Mouse (Mus musculus) cerebellum, postnatal 4 days (tissue): Measurements from ENCODE around the gene Fgfr2.
A peak's percentile ranks its signal among the peaks of the same experiment; 100 is the strongest.

Source experiments
- DNase-seq, 2 experiments: peaks; one replicate each; pipeline ENCODE4 v3.0.0; 2022; ENCODE audit warnings: low spot score in 2 of 2, mixed read lengths in 1 of 2

Fgfr2 gene

DNA sequence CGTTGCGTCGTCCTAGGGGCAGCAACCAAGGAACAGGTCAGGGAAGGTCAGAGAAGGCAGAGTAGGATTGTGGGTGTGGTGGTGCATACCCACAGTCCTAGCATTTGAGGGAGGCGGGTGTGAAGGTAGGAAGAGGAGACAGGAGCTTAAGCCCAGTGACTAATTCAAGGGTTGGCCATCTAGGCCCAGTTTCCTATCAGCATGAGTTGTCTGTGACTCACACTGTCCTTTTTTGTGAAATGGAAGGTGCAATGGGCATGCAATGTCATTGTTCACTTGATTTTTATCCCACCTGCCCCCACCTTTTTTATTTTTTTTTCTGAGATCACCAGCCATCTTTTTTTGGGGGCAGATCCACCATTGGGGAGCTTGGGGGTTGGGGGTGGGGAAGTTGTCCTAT lies 2157.8 kb downstream of the Fgfr2 start:
- DNase-seq: no peak

DNA sequence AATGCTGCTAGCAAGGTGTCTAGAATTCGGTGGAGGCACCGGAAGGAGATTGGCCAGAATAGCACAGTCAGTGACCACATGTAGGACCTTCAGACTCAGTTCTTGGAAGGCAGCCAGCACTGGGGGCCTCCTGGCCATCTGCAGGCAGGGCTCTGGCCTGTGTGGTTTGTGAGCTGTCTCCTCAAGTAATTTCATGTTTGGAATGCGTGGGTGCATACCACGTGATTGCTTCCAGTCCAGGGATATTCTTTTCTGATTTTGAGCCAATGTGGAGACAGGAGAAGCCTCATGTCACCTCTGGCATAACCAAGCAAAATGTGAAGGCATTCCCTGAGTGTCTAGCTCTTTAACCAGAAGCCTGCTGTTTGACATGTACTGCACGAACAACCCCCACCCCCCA lies 2158.5 kb downstream of the Fgfr2 start:
- DNase-seq: peak in 1 of 2 experiments; percentile 62

DNA sequence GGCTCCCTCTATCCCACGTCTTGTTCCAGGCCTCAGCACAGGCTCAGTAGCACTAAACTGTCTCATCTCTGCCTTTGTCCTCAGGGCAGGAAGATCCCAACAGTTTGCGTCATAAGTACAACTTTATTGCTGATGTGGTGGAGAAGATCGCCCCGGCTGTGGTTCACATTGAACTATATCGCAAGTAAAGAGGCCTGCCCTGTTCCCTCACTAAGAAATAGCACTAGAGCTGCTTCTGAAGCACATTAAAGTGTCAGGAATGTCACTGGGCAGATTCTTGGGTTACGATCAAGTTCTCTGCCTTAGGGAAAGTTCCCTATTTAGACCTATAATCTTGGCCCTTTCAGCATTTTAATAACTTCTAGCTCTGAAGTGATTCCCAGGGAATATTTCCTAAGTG lies 2161.7 kb downstream of the Fgfr2 start:
- DNase-seq: no peak

DNA sequence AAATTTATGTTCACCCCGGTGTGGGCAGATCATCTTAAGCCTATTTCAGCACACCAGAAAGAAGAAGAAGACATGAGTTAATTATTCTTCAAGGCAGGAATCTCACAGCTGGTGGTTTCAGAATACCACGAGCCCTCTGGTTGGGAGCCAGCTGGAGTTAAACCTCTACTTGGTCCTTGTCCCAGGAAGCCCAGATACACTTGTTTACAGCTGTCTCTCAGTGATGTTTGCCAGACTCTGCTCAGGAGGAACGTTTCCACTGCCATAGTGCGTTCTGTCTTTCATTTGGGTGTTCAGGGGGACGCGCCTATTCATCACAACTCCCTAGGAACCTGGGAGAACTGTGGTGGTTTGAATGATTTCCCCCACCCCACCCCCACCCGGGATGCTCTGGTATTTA lies 2163.3 kb downstream of the Fgfr2 start:
- DNase-seq: no peak

DNA sequence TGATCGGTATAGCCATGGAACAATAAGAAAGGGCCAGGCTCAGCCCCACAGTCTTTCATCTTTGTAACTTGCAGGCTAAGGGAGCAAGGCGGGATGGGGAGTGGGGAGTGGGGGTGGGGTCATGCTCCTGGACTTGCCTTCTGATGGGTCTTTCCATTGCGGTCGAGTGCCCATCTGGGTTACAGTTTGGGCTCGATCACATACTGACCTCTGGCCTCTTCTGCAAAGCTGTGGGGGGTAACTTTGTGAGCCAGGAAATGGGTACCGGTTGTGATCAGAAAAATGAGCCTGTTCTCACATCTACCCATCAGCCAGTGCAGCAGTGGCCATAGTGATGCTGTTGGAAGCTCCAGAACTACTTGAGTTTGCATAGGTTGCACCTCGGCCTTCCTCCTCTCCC lies 2164.6 kb downstream of the Fgfr2 start:
- DNase-seq: no peak

- DNase-seq: no peak
Measured at GRCm38 (mm10) chr7:130954177-130954601, 2169.0 kb downstream of the Fgfr2 start.

- DNase-seq: no peak
Measured at GRCm38 (mm10) chr7:130953376-130953775, 2169.8 kb downstream of the Fgfr2 start.

DNA sequence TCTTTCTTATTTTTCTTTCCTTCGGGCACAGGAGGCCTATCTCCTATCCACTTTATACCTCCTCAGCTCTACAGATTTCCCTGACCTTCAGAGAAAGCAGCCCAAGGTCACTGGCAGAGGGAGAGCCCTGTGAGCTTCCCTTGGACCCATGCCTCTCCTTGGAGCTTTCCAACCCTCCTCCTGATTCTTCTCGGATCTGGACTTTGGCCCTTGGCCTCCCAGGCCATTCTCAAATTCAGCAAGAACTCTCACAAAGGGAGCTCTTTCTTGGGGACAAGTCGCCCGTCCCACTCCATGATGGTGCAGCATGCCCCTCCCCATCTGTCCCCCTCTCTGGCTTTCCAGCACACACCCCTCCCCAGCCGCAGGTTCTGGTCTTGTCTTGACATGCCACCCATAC lies 2172.1 kb downstream of the Fgfr2 start:
- DNase-seq: no peak

GRCm38 (mm10) chr7:130950482-130950881 lies 2172.7 kb downstream of the Fgfr2 start:
- no peak for DNase-seq

GRCm38 (mm10) chr7:130949331-130949751 lies 2173.8 kb downstream of the Fgfr2 start:
- DNase-seq: peak in 1 of 2 experiments; percentile 46

GRCm38 (mm10) chr7:130948563-130949208 lies 2174.5 kb downstream of the Fgfr2 start:
- DNase-seq: no peak

- no peak for DNase-seq
Measured at GRCm38 (mm10) chr7:130946303-130946702, 2176.8 kb downstream of the Fgfr2 start.

GRCm38 (mm10) chr7:130945730-130946129 lies 2177.4 kb downstream of the Fgfr2 start:
- DNase-seq: no peak

DNA sequence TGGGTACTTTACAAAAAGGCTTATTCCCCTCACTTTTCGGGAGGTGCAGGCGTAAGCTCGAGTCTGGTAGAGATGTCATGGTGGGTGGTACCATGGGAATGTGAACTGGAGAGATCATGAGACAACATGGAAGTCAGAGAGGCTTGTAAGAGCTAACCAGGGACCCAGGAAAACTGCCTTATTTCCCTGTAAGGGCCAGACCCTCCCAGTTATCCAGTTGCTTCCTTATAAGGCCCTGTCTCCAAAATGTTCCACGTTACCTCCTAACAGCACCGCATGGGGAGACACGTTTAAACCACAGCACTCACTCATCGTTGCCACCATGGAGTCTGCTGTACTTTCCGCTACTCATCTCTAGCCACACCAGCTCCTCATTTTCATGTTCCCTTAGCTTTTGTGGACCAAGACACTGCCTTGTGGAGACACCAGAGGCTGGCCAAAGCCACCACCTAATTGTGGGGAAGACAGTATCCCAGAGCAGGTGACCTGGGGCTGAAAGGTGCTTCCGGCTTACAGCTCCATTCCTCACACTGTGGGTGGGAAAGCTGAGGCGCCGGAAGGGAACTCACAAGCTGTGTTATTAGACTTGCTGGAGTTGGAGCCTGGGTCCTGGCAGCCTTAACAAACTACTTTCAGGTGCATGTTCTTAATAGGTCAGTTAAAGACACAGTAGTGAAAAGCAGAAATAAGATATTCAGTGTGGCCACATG lies 2178.2 kb downstream of the Fgfr2 start:
- DNase-seq: no peak

DNA sequence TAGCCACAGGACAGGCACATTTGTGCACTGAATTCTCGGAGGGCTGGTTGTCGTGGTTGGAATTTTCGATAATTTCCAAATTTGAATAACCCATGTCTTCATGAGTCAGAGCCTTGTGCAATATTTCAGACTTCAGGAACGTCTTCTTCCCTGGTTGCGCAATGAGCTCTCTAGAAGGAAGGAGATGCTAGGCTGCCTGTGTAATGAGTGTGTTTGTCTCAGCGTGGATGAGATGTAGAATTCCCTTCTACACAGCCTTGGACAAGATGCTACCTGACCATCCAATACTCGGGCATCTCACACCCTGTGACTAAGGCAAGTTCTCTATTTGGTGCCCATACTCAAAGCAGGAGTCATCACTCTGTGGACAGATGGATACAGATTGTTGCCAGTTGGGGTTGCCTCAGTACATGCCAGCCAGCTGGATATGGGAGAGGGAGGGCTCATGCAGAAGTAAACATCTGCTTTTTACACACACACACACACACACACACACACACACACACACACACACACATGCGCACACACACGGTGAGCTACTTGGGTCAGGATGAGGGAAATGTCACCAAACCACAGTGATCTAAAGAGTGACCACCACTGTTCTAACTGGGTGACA lies 2179.8 kb downstream of the Fgfr2 start:
- no peak for DNase-seq

DNA sequence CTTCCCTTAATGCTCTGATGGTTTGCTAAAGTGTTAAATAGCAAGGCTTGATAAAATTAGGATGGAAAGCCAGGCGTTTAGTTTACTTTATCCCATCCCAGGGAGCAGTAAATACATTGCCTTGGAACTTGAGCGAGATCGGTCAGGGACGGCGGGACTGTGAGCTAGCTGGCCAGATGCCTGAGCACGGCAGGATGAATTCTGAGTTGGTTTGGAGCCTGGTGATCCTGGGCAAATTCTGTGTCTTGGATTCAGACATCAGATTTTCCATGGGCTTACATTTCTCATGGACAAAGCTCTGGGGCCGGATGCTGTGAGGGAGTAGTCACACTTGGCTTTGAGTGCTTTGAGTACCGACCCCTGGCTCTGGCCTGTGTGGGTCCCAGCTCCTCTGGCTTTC lies 2182.4 kb downstream of the Fgfr2 start:
- DNase-seq: peak in 1 of 2 experiments; percentile 27

- DNase-seq: no peak
Measured at GRCm38 (mm10) chr7:130938896-130939295, 2184.3 kb downstream of the Fgfr2 start.

- DNase-seq: no peak
Measured at GRCm38 (mm10) chr7:130938005-130938404, 2185.1 kb downstream of the Fgfr2 start.

- no peak for DNase-seq
Measured at GRCm38 (mm10) chr7:130937266-130937841, 2185.8 kb downstream of the Fgfr2 start.

- DNase-seq: no peak
Measured at GRCm38 (mm10) chr7:130936472-130936951, 2186.6 kb downstream of the Fgfr2 start.

- peak; percentile 51 to 54 for DNase-seq
Measured at GRCm38 (mm10) chr7:130935793-130936471, 2187.2 kb downstream of the Fgfr2 start, which contains the start of gene Htra1. TSS of gene Htra1 (plus strand) at chr7:130936111.

DNA sequence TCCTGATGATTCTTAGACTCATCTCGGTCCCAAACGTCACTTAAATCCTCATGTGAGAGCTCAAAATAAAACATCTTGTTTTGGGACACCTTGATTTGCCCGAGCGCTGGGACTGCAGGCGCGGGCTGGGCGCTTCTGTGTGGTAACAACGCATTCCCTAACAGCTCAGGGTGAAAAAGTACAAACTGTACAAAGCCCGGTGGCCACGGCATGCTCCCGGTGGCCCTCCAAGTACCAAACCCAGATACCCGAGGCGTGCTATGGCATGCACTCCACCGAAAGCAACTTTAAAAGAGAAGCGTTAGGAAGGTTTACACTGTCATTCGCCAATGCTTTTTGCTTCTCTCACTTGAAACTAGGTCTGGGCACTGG lies 2187.7 kb downstream of the Fgfr2 start:
- DNase-seq: no peak
